Mouse (Mus musculus): ENCODE measurements at regions not wholly inside any gene's neighbourhood (a gene's known extent, or its start where the extent isn't known, plus 50 kb on each side); places are given as distances from the start of the nearest gene placed in this dataset.

GRCm38 (mm10) chr2:92709668-92710067, 110.2 kb downstream of the Chst1 start:
- no peak for DNase-seq (ENCODE audit: low spot score in 2 of 2)

GRCm38 (mm10) chr2:92711122-92711777, 111.7 kb downstream of the Chst1 start:
- DNase-seq (ENCODE audit: low spot score in 2 of 2): no peak

- no peak for DNase-seq (ENCODE audit: low spot score in 2 of 2)
Observed at GRCm38 (mm10) chr2:92712266-92713144, 113.0 kb downstream of the Chst1 start.

DNA sequence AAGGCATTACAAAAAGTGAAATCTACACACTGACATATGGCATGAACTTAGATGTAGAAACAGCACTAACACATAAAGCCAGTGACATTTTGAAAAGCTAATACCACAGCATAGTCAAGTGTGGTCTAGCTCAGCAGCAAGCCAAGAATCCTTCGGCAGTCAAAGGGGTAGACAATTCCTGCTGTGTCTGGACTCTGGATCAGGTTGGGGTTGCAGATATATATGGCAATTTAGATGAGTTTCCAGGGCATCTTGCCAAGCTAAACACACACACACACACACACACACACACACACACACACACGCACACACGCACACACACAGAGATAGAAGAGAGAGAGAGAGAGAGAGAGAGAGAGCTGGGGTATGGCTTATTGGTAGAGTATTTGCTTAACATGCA, 118.2 kb downstream of the Chst1 start:
- DNase-seq (ENCODE audit: low spot score in 2 of 2): no peak

DNA sequence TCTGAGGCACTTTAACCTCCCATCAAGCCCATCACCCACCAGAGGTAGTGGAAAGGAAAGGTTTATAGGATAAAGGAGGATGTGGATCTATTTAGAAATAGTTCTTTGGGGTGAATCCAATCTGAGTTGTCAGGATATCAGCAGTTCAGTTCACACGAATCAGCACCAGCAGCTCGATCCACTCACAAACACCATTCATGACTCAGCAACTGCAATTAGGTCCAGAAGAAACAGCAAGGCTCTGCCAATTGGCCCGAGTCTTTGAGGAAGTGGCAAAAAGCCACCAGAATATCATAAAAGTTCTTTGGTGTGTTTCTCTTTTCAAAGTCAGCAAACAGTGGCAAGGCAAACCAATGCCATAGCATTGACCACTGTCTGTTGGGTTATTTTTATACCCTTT, 122.4 kb downstream of the Chst1 start:
- no peak for DNase-seq (ENCODE audit: low spot score in 2 of 2)

DNA sequence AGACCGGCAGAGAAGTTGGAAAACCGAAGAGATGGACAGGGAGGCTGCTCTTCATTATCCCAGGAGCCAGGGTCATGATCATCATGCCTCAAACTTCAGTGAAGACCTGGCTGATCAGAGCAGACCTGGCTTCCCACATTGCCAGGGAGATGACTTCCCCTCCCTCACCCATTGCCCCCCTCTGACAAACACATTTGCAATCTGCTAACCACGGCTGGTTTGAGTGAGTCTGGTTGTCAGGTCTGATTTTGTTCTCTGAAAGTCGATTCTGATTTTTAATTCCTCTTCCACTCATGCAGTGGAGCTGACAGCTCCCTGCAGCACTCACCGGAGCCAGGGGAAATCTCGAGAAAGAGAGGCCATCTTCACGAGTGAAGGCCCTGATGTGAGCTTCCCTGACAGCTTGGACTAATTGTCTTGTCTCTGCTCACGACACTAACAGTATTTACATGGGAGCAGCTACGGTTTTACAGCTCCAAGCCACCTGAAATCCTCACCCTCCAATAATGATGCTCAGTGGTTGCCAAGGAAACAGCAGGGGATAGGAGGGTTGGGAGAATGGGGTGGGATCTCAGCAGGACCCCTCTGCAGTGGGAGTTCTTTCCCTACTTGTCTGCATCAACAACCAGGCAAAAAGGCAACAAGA, 124.2 kb downstream of the Chst1 start:
- no peak for DNase-seq (ENCODE audit: low spot score in 2 of 2)

DNA sequence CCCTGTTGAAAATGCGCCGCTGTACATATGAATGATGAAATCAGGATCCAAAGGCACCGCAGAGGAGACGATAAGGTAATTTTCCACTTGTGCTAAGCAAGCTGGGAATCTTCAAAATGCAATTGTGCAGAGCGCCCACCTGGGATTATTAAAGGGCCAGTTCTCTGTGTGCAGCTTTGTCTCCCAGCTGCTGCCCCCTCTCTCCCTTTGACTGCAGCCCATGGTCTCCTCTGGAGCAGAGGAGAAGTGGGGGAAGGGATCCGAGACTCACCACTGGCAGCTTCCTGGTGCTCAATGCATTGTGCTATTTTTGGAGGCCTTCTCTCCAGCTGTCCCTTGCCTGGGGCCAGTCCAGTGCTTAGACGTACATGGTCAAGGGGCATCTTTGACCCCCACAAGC, 127.1 kb downstream of the Chst1 start:
- DNase-seq (ENCODE audit: low spot score in 2 of 2): no peak

DNA sequence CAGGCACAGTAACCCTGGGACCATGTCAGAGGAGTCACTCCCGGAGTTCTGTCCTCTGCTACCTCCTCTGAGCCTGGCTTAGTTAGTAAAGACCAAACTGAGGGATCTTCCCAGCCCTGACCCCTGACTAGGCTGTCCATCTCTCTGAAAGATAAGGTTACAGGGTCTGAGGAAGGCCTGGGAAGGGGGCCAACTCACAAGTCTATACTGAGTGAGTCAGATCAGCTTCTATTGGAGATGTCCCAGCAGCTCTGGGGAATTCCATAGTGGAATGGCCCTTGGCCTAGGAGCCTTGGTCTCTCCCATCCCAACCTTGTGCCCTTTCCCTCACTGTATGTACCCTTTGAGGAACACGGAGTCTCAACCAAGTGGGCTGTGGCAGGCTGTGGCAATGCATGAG, 127.7 kb downstream of the Chst1 start:
- no peak for DNase-seq (ENCODE audit: low spot score in 2 of 2)

DNA sequence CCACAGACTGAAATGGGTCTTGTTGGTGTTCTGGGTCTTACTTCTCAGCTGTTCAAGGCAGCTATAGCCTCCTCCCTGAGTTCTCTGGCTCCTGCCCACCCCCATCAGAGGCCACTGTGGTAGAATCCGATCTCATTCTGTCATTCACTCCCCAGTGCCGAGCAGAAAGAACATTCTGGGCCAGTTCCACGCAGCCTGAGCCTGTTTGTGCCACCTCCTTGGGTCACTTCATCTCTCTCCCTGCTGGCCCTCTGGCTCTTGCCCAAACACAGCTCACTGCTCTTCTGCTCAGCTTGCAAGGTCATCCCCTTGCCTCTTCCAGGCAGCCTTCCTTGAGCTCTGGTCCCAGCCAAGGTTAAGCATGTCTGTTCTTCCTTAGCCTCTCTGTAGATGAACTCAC, 128.9 kb downstream of the Chst1 start:
- DNase-seq (ENCODE audit: low spot score in 2 of 2): no peak

- no peak for DNase-seq (ENCODE audit: low spot score in 2 of 2)
Observed at GRCm38 (mm10) chr2:92730371-92730770, 130.9 kb downstream of the Chst1 start.

- DNase-seq (ENCODE audit: low spot score in 2 of 2): no peak
Observed at GRCm38 (mm10) chr2:92733403-92733802, 133.9 kb downstream of the Chst1 start.

DNA sequence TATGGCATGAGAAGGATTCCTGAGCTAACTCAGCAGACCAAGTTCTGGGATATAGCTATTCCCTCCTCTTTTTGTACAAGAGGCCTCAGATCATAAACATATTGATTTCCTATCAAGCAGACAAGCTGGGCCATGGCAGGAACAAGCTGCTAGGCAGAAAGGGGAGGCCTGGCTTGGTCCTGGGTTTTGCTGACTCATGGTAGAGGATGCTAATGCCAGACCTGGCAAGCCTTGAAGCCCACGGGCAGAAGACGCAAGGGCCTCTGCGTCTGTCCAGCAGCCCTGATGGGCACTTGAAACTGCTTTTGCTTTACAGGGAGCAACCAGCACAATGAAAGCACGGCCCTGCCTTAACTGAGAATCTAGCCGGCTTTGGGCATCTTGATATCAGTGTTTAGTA, 136.3 kb downstream of the Chst1 start:
- no peak for DNase-seq (ENCODE audit: low spot score in 2 of 2)

GRCm38 (mm10) chr2:92737301-92737700, 137.8 kb downstream of the Chst1 start:
- DNase-seq (ENCODE audit: low spot score in 2 of 2): no peak

DNA sequence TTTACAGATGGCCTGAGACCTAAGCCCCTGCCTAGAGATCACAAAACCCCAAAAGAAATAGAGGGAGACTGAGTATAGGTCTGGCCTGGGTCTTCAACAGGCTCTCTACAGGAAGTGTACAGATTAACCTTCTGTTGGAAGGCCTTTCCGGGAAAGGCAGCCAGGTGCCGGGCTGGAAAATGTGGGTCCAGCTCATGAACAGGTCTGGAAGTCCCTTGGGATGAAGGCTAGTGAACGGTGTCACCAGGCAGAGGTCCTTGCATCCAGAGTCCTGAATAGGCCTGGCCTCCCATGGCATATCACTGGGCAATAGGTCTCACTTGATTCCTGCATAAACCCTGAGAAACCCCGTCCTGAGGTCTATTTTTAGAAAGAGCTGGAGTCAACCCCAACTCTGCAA, 140.1 kb downstream of the Chst1 start:
- no peak for DNase-seq (ENCODE audit: low spot score in 2 of 2)

DNA sequence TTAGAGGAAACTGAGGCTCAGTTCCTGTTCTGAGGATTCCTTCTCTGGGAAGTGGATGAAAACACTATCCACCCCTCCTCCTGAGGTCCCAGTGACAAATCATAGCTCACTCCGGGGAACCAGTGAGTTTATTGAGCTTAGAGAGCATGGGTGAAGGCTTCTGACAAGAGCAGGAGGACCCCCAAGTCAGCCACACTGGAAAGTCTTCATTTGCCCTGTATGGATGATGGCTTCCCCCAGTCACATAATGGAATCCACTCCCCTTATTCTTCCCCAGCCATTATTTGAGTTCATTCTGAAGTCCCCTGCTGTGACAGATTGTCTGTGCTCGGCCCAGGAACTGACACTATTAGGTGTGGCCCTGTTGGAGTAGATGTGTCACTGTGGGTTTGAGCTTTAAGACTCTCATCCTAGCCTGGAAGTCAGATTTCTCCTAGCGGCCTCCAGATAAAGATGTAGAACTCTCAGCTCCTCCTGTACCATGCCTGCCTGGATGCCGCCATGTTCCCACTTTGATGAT, 141.3 kb downstream of the Chst1 start:
- no peak for DNase-seq (ENCODE audit: low spot score in 2 of 2)

- DNase-seq (ENCODE audit: low spot score in 2 of 2): no peak
Observed at GRCm38 (mm10) chr2:92742025-92742424, 142.5 kb downstream of the Chst1 start.

- DNase-seq (ENCODE audit: low spot score in 2 of 2): no peak
Observed at GRCm38 (mm10) chr2:92742671-92743070, 143.2 kb downstream of the Chst1 start.

DNA sequence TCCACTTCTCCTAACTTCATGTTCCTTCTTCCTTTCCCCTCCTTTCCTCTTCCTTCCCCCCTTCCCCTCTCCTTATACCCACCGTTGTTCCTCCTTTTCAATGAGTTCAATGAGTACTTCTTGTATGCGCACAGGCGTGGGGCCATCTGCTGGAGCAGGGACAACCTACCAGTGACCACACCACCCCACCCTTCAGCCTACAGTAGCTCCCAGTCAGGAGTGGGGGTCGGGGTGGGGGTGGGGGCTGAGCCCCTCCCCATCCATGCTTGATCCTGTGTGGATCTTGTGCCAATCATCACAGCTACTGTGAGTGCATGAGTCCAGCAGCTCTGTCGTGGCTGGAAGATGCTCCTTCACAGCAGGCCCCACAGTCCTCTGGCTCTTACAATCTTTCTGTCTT, 143.6 kb downstream of the Chst1 start:
- no peak for DNase-seq (ENCODE audit: low spot score in 2 of 2)

GRCm38 (mm10) chr2:92743911-92744310, 144.4 kb downstream of the Chst1 start:
- DNase-seq (ENCODE audit: low spot score in 2 of 2): no peak

DNA sequence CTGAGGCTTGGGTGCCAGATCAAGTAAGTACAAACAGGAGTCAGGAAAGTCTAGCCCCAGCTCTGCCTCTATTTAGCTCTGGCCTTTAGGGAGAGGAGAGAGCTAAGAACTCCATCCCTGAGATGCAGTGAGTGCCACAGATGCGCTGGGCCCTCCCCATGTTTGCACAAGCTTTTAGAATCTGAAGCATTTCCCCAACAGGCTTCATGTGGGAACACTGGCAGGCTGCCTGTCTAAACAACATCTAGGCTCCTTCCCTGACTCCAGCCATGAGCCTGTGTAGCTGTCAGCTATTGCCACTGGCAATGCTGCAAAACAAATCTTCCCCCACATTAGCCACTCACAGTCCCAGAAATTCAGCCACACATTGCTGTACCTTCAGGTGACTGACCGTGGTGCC, 147.9 kb downstream of the Chst1 start:
- DNase-seq (ENCODE audit: low spot score in 2 of 2): no peak

DNA sequence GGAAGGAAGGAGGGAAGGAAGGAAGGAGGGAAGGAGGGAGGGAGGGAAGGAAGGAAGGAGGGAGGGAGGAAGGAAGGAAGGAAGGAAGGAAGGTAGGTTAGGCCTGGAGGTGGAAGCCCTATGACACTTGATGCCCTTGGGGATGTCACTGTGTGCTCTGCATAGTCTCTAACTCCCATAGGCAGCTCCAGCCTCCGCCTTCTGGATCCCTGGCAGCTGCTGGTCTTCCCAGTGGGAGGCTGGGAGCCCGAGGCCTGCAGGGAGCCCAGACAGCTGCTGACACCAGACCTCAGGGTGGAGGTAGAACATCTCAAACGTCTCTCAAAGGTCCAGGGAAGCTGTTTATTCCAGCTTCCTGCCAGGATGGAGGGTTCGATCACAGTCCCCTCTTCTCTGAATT, 150.6 kb downstream of the Chst1 start:
- no peak for DNase-seq (ENCODE audit: low spot score in 2 of 2)

DNA sequence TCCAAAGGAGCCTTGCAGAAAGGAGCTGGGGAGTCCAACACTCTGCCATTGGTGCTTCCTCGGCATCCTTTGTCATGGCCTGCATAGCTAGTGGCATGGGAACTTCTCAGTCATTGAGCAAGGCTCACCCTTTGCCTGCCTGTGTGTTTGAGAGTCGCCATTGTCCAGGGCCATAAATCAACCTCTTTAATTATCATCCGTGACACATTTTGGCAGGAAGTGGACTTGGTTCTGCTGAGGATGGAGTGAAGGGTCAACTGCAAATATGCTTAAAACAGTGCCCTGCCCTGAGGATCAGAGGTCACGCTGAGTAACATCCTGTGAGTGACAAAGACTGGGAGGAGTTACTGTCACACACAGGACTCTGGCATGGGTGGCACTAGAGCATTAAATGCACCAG, 151.2 kb downstream of the Chst1 start:
- DNase-seq (ENCODE audit: low spot score in 2 of 2): no peak

DNA sequence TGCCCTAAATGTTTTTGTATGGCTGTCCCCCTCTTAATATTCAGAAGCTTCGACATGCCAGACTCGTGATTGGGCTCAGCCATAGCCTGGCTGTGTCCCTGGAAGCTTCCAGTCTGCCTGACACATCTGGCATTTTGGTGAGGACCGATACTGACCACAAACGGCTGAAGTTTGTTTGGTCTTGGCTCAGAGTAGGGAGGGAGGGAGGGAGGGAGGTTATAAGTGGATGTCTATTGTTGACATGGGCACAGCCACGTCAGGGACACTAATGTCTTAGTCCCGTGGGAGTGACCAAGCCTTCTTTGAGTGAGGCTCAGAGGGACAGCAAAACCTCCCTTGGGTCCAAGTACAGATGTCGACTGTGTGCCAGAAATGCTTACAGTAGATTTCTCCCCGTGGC, 151.7 kb downstream of the Chst1 start:
- DNase-seq (ENCODE audit: low spot score in 2 of 2): no peak
